Comparison of ENCODE assay signal across 26 mouse cellular contexts in genomic region chr2:34911871-34912270, GRCm38 (mm10). TPM values are rescaled to one million over a fixed set of nuclear protein-coding genes. Genes with fewer than 3 reads are reported as not detected.
DNase-seq lines count a peak whose midpoint lies in the region; ATAC-seq lines count a peak whose summit lies in the region.
"Had no signal": no experiment of that assay in that cellular context is flagged by ENCODE, and none has a peak within 500 bp of the region (broad histone marks: within the 10 kb centered on the region; RNA-seq: fewer than 3 reads in every experiment).

No protein-coding gene starts in this region.

- 0 out of 2 replicates have a peak overlapping the region, but pooled peaks have one; percentile 29 for H3K27ac ChIP-seq in kidney, embryonic 15.5 days
- H3K27ac ChIP-seq in midbrain, embryonic 11.5 days (ENCODE audit: low read depth, low read length): no peak overlapping the region
- H3K27ac ChIP-seq in midbrain, embryonic 15.5 days: no peak overlapping the region
- H3K27ac ChIP-seq: embryonic facial prominence, embryonic 10.5 days; embryonic facial prominence, embryonic 12.5 days; forebrain, embryonic 13.5 days; forebrain, embryonic 15.5 days had no signal

- intact Hi-C loops in heart, postnatal 36 days (cut with DNase I): loop anchor here (2.0 kb wide), 1 partner anchor 59 kb away; no protein-coding TSS in a partner anchor

- H3K4me1 ChIP-seq in kidney, embryonic 15.5 days: peaks cover 32% of the 10 kb centered on the region
- peaks cover 6% of the 10 kb centered on the region for H3K4me1 ChIP-seq in midbrain, embryonic 11.5 days (ENCODE audit: control insufficient read depth, insufficient read depth, low read length)
- H3K4me1 ChIP-seq in midbrain, embryonic 15.5 days: peaks cover 21% of the 10 kb centered on the region

- peak; percentile 80 for DNase-seq in heart, adult 11 months
- DNase-seq in heart, postnatal 36 days: no peak
- no peak for DNase-seq in kidney, adult 9 months
- peak; percentile 56 for DNase-seq in midbrain, embryonic 11.5 days (ENCODE audit: low spot score, missing footprints)
- DNase-seq: adrenal gland, adult 8-10 months; adrenal gland, postnatal 14 days; adrenal gland, postnatal 36 days; B cell, adult 2 months; cerebellum, adult 11-12 months; cerebellum, adult 2 months; cerebellum, adult 9-10 months; cerebellum, postnatal 10 days; cerebellum, postnatal 25 days had no signal

- H3K4me3 ChIP-seq in kidney, embryonic 15.5 days (replicated peaks): peak overlapping the region; percentile 62
- H3K4me3 ChIP-seq in midbrain, embryonic 11.5 days (ENCODE audit: low read depth, low read length): no peak overlapping the region
- no peak overlapping the region for H3K4me3 ChIP-seq in midbrain, embryonic 15.5 days
- H3K4me3 ChIP-seq: embryonic facial prominence, embryonic 12.5 days had no signal

- peaks cover 13% of the 10 kb centered on the region; the same call in 1 of the 2 replicates for H3K36me3 ChIP-seq in kidney, embryonic 15.5 days
- H3K36me3 ChIP-seq in midbrain, embryonic 11.5 days (ENCODE audit: control insufficient read depth, insufficient read depth, low read length): no peaks in the 10 kb centered on the region
- H3K36me3 ChIP-seq in midbrain, embryonic 15.5 days (replicated peaks): no peaks in the 10 kb centered on the region
- H3K36me3 ChIP-seq: embryonic facial prominence, embryonic 10.5 days; embryonic facial prominence, embryonic 12.5 days; forebrain, embryonic 15.5 days; G1E had no signal

- ATAC-seq in kidney, embryonic 15.5 days (replicated peaks; ENCODE audit: low FRiP score): no peak
- ATAC-seq in midbrain, embryonic 11.5 days (ENCODE audit: low FRiP score): no peak
- no peak for ATAC-seq in midbrain, embryonic 15.5 days (replicated peaks)
- ATAC-seq: activated CD4-positive, CD25-positive, alpha-beta regulatory T cell, adult 4 months; CD4-positive, CD25-positive, alpha-beta regulatory T cell, adult 4 months; forebrain, embryonic 13.5 days; forebrain, embryonic 15.5 days; Patski had no signal

- 63% methylated on average over 5 of the region's 5 CpGs for WGBS in kidney, embryonic 15.5 days
- 84% methylated on average over 5 of the region's 5 CpGs for WGBS in midbrain, embryonic 11.5 days
- WGBS in midbrain, embryonic 15.5 days: 85% methylated on average over 5 of the region's 5 CpGs

- peak overlapping the region; percentile 24; the same call in 1 of the 2 replicates for H3K9ac ChIP-seq in kidney, embryonic 15.5 days
- H3K9ac ChIP-seq in midbrain, embryonic 11.5 days (ENCODE audit: low read length): no peak overlapping the region
- H3K9ac ChIP-seq in midbrain, embryonic 15.5 days: no peak overlapping the region
- H3K9ac ChIP-seq: embryonic facial prominence, embryonic 12.5 days; forebrain, embryonic 13.5 days; forebrain, embryonic 15.5 days had no signal

- H3K27me3 ChIP-seq in kidney, embryonic 15.5 days: peaks cover 11% of the 10 kb centered on the region
- peaks cover 23% of the 10 kb centered on the region for H3K27me3 ChIP-seq in midbrain, embryonic 11.5 days (ENCODE audit: control insufficient read depth, insufficient read depth, low read length)
- peaks cover 13% of the 10 kb centered on the region for H3K27me3 ChIP-seq in midbrain, embryonic 15.5 days (replicated peaks)
- H3K27me3 ChIP-seq: CH12.LX had no signal

- no peaks in the 10 kb centered on the region for H3K9me3 ChIP-seq in kidney, embryonic 15.5 days (replicated peaks)
- no peaks in the 10 kb centered on the region for H3K9me3 ChIP-seq in midbrain, embryonic 11.5 days (ENCODE audit: control insufficient read depth, low read length)
- H3K9me3 ChIP-seq in midbrain, embryonic 15.5 days: no peaks in the 10 kb centered on the region
- H3K9me3 ChIP-seq: embryonic facial prominence, embryonic 10.5 days; embryonic facial prominence, embryonic 12.5 days; forebrain, embryonic 13.5 days; forebrain, embryonic 15.5 days; G1E had no signal

- H3K4me2 ChIP-seq in kidney, embryonic 15.5 days: peak overlapping the region; percentile 93
- no peak overlapping the region for H3K4me2 ChIP-seq in midbrain, embryonic 11.5 days
- no peak overlapping the region for H3K4me2 ChIP-seq in midbrain, embryonic 15.5 days
- H3K4me2 ChIP-seq: embryonic facial prominence, embryonic 12.5 days had no signal

RNA-seq across cellular contexts. Expression of gene Phf19, which starts 2.0 kb away (rescaled TPM):
- under 1 TPM; 0.78 to 0.98 TPM for total RNA-seq in heart, postnatal 36 days (2021)
- 24.6 and 26.3 TPM in 2 replicates for polyA plus RNA-seq in kidney, embryonic 15.5 days (2015; fragmentation: Nextera tagmentation; extraction: Ambion mirVana)
- polyA plus RNA-seq in midbrain, embryonic 11.5 days (2014; fragmentation: Nextera tagmentation; extraction: Ambion mirVana): 3.9 and 4.0 TPM in 2 replicates
- polyA plus RNA-seq in midbrain, embryonic 15.5 days (2015; fragmentation: Nextera tagmentation; extraction: Ambion mirVana): 1.5 and 2.1 TPM in 2 replicates

RNA-seq across cellular contexts. Expression of gene Psmd5, which starts 37.1 kb away (rescaled TPM):
- 10 to 100 TPM; 13.0 to 14.3 TPM for total RNA-seq in heart, postnatal 36 days (2021)
- polyA plus RNA-seq in kidney, embryonic 15.5 days (2015; fragmentation: Nextera tagmentation; extraction: Ambion mirVana): 116 and 128 TPM in 2 replicates
- 122 and 129 TPM in 2 replicates for polyA plus RNA-seq in midbrain, embryonic 11.5 days (2014; fragmentation: Nextera tagmentation; extraction: Ambion mirVana)
- 101 and 102 TPM in 2 replicates for polyA plus RNA-seq in midbrain, embryonic 15.5 days (2015; fragmentation: Nextera tagmentation; extraction: Ambion mirVana)

RNA-seq across cellular contexts. Expression of gene Cutal, which starts 37.7 kb away (rescaled TPM):
- under 1 TPM; 0.69 to 0.76 TPM for total RNA-seq in heart, postnatal 36 days (2021)
- polyA plus RNA-seq in kidney, embryonic 15.5 days (2015; fragmentation: Nextera tagmentation; extraction: Ambion mirVana): 10.1 and 10.9 TPM in 2 replicates
- 0.05 and 0.11 TPM in 2 replicates for polyA plus RNA-seq in midbrain, embryonic 11.5 days (2014; fragmentation: Nextera tagmentation; extraction: Ambion mirVana)
- polyA plus RNA-seq in midbrain, embryonic 15.5 days (2015; fragmentation: Nextera tagmentation; extraction: Ambion mirVana): 0.26 and 0.40 TPM in 2 replicates
- total RNA-seq: CH12.LX, G1E had no signal
- polyA plus RNA-seq: activated CD4-positive, CD25-positive, alpha-beta regulatory T cell, adult 4 months; CD4-positive, CD25-positive, alpha-beta regulatory T cell, adult 4 months; embryonic facial prominence, embryonic 12.5 days; embryonic facial prominence, embryonic 14.5 days; forebrain, embryonic 11.5 days; forebrain, embryonic 13.5 days; G1E had no signal

RNA-seq across cellular contexts. Expression of gene Traf1, which starts 49.7 kb away (rescaled TPM):
- 1 to 10 TPM in 1 of 2 experiments, under 1 TPM in 1; 1.00 to 1.8 TPM for total RNA-seq in heart, postnatal 36 days (2021)
- 23.2 and 25.4 TPM in 2 replicates for polyA plus RNA-seq in kidney, embryonic 15.5 days (2015; fragmentation: Nextera tagmentation; extraction: Ambion mirVana)
- 0.32 and 0.34 TPM in 2 replicates for polyA plus RNA-seq in midbrain, embryonic 11.5 days (2014; fragmentation: Nextera tagmentation; extraction: Ambion mirVana)
- 3.6 and 3.8 TPM in 2 replicates for polyA plus RNA-seq in midbrain, embryonic 15.5 days (2015; fragmentation: Nextera tagmentation; extraction: Ambion mirVana)
- polyA plus RNA-seq: G1E had no signal

Comparison
In these comparisons a context has a peak if more than half of its experiments do, and no peak if none do; other contexts are left out.
1. DNase-seq: peak in heart, adult 11 months (single experiment) and midbrain, embryonic 11.5 days (single experiment); none in heart, postnatal 36 days (0 of 2) and kidney, adult 9 months (single experiment).